Mouse (Mus musculus): ENCODE results near the gene Akap12. TPM values are rescaled to one million over a fixed set of nuclear protein-coding genes. Genes with fewer than 3 reads are reported as not detected.

Gene Akap12
- polyA plus RNA-seq, 1 experiment from 2014 or later, result 33.9 TPM

DNA sequence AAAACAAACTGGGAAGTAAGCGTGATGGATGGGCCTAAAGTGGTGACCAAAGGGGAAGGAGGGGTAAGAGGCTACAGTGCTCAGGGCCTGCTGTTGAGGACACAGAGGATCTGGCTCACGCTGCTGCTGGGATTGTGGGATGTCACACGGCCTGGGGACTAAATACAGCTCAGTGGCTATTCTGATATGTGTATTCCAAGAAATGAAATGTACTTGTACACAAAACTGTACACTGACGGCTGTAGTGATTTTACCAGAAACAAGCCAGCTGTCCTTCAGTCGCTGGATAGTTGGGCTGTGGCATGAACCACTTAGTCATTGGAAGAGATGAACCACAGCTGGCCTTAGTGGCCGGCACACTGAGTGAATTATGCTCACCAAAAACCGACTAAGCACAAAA lies 110.3 kb downstream of the Akap12 start:
- Histone ChIP-seq H3K4me2 (no peak overlapping the region), H3K36me3 (ENCODE audit: control insufficient read depth, insufficient read depth, low read length) (peaks cover 2% of the 10 kb centered on the region), H3K4me1 (ENCODE audit: control insufficient read depth, insufficient read depth, low read length) (peaks cover 9% of the 10 kb centered on the region; the same call in 1 of the 2 replicates), H3K4me3 (ENCODE audit: low read depth, low read length) (no peak overlapping the region), H3K27me3 (ENCODE audit: control insufficient read depth, insufficient read depth, low read length) (no peaks in the 10 kb centered on the region), H3K9me3 (replicated peaks; ENCODE audit: control insufficient read depth, low read length) (no peaks in the 10 kb centered on the region), H3K9ac (ENCODE audit: low read depth, low read length) (no peak overlapping the region), H3K27ac (ENCODE audit: low read depth, low read length) (no peak overlapping the region)
- no peak for ATAC-seq (replicated peaks; ENCODE audit: insufficient number of reproducible peaks, low FRiP score, low TSS enrichment)
- WGBS (ENCODE audit: insufficient replicate concordance), result 60% methylated on average over 7 of the region's 7 CpGs

DNA sequence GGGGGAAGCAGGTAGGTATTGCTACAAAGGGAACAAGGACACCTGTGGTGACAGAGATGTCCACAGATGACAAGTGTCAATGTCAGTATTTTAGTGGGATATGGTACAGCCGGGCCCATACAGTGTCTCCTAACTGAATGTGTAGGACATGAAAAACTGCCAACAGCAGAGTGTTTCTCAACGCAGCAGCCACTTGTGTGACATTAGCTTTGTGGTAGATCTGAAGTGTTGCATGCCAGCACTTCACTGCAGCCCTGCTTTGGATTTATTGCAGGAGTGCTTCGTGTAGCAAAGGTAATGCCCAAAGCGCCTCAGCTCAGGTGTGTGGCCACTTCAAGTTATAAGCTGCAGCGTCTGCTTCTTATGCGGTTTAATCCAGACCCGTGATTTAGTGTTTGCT lies 110.8 kb downstream of the Akap12 start:
- Histone ChIP-seq H3K4me1 (ENCODE audit: control insufficient read depth, insufficient read depth, low read length) (peaks cover 9% of the 10 kb centered on the region; the same call in 1 of the 2 replicates), H3K27ac (ENCODE audit: low read depth, low read length) (no peak overlapping the region), H3K9me3 (replicated peaks; ENCODE audit: control insufficient read depth, low read length) (no peaks in the 10 kb centered on the region), H3K4me3 (ENCODE audit: low read depth, low read length) (no peak overlapping the region), H3K4me2 (no peak overlapping the region), H3K9ac (ENCODE audit: low read depth, low read length) (no peak overlapping the region), H3K36me3 (ENCODE audit: control insufficient read depth, insufficient read depth, low read length) (peaks cover 2% of the 10 kb centered on the region; the same call in 1 of the 2 replicates), H3K27me3 (ENCODE audit: control insufficient read depth, insufficient read depth, low read length) (no peaks in the 10 kb centered on the region)
- no peak for ATAC-seq (replicated peaks; ENCODE audit: insufficient number of reproducible peaks, low FRiP score, low TSS enrichment)
- 80% methylated on average over 7 of the region's 7 CpGs for WGBS (ENCODE audit: insufficient replicate concordance)

- no peaks in the 10 kb centered on the region for H3K36me3 ChIP-seq (ENCODE audit: control insufficient read depth, insufficient read depth, low read length)
- ATAC-seq (replicated peaks; ENCODE audit: insufficient number of reproducible peaks, low FRiP score, low TSS enrichment), result no peak
- no peak overlapping the region for H3K27ac ChIP-seq (ENCODE audit: low read depth, low read length)
- 89% methylated on average over 5 of the region's 5 CpGs for WGBS (ENCODE audit: insufficient replicate concordance)
- no peak overlapping the region for H3K4me2 ChIP-seq
- no peaks in the 10 kb centered on the region for H3K9me3 ChIP-seq (replicated peaks; ENCODE audit: control insufficient read depth, low read length)
- H3K4me1 ChIP-seq (ENCODE audit: control insufficient read depth, insufficient read depth, low read length), result peaks cover 15% of the 10 kb centered on the region
- no peak overlapping the region for H3K9ac ChIP-seq (ENCODE audit: low read depth, low read length)
- no peaks in the 10 kb centered on the region for H3K27me3 ChIP-seq (ENCODE audit: control insufficient read depth, insufficient read depth, low read length)
- no peak overlapping the region for H3K4me3 ChIP-seq (ENCODE audit: low read depth, low read length)
These were observed 114.6 kb downstream of the Akap12 start for GRCm38 (mm10) chr10:4380748-4381147.

GRCm38 (mm10) chr10:4384244-4384643 lies 118.1 kb downstream of the Akap12 start:
- WGBS (ENCODE audit: insufficient replicate concordance), result 89% methylated on average over 7 of the region's 7 CpGs
- H3K9me3 ChIP-seq (replicated peaks; ENCODE audit: control insufficient read depth, low read length), result no peaks in the 10 kb centered on the region
- H3K4me2 ChIP-seq, result no peak overlapping the region

GRCm38 (mm10) chr10:4386609-4387591 lies 120.7 kb downstream of the Akap12 start:
- peak overlapping the region; percentile 99 for H3K27ac ChIP-seq (ENCODE audit: low read depth, low read length)
- H3K27me3 ChIP-seq (ENCODE audit: control insufficient read depth, insufficient read depth, low read length), result no peaks in the 10 kb centered on the region
- H3K36me3 ChIP-seq (ENCODE audit: control insufficient read depth, insufficient read depth, low read length), result no peaks in the 10 kb centered on the region
- no peaks in the 10 kb centered on the region for H3K9me3 ChIP-seq (replicated peaks; ENCODE audit: control insufficient read depth, low read length)
- peak overlapping the region; percentile 99 for H3K9ac ChIP-seq (ENCODE audit: low read depth, low read length)
- peak overlapping the region; percentile 91 for H3K4me2 ChIP-seq
- peak overlapping the region; percentile 95 for H3K4me3 ChIP-seq (ENCODE audit: low read depth, low read length)
- peaks cover 23% of the 10 kb centered on the region for H3K4me1 ChIP-seq (ENCODE audit: control insufficient read depth, insufficient read depth, low read length)
- peak; percentile 90 for ATAC-seq (replicated peaks; ENCODE audit: insufficient number of reproducible peaks, low FRiP score, low TSS enrichment)
- WGBS (ENCODE audit: insufficient replicate concordance), result under 1% methylated on average over 50 of the region's 133 CpGs

More at GRCm38 (mm10) chr10:4384244-4384643, 118.1 kb downstream of the Akap12 start:
- ATAC-seq (replicated peaks; ENCODE audit: insufficient number of reproducible peaks, low FRiP score, low TSS enrichment), result no peak
- no peak overlapping the region for H3K4me3 ChIP-seq (ENCODE audit: low read depth, low read length)
- no peaks in the 10 kb centered on the region for H3K36me3 ChIP-seq (ENCODE audit: control insufficient read depth, insufficient read depth, low read length)
- no peak overlapping the region for H3K27ac ChIP-seq (ENCODE audit: low read depth, low read length)
- H3K27me3 ChIP-seq (ENCODE audit: control insufficient read depth, insufficient read depth, low read length), result no peaks in the 10 kb centered on the region
- H3K4me1 ChIP-seq (ENCODE audit: control insufficient read depth, insufficient read depth, low read length), result peaks cover 10% of the 10 kb centered on the region
- H3K9ac ChIP-seq (ENCODE audit: low read depth, low read length), result no peak overlapping the region

- Histone ChIP-seq H3K4me3 (ENCODE audit: low read depth, low read length) (peak within 1 kb of the TSS; percentile 95), H3K4me1 (ENCODE audit: control insufficient read depth, insufficient read depth, low read length) (peaks cover 22% of the 10 kb centered on the region), H3K27ac (ENCODE audit: low read depth, low read length) (peak within 1 kb of the TSS; percentile 99), H3K36me3 (ENCODE audit: control insufficient read depth, insufficient read depth, low read length) (peaks cover under 1% of the 10 kb centered on the region; the same call in 1 of the 2 replicates), H3K9me3 (replicated peaks; ENCODE audit: control insufficient read depth, low read length) (no peaks in the 10 kb centered on the region), H3K27me3 (ENCODE audit: control insufficient read depth, insufficient read depth, low read length) (no peaks in the 10 kb centered on the region), H3K9ac (ENCODE audit: low read depth, low read length) (peak within 1 kb of the TSS; percentile 99), H3K4me2 (peak within 1 kb of the TSS; percentile 91)
- peak; percentile 11; the same call in 1 of the 2 replicates for ATAC-seq (replicated peaks; ENCODE audit: insufficient number of reproducible peaks, low FRiP score, low TSS enrichment)
- WGBS (ENCODE audit: insufficient replicate concordance), result under 1% methylated on average over 66 of the region's 87 CpGs
These were observed 121.7 kb downstream of the Akap12 start, which contains the start of gene Zbtb2 for GRCm38 (mm10) chr10:4387701-4388383. TSS of gene Zbtb2 (minus strand) at chr10:4388108.

DNA sequence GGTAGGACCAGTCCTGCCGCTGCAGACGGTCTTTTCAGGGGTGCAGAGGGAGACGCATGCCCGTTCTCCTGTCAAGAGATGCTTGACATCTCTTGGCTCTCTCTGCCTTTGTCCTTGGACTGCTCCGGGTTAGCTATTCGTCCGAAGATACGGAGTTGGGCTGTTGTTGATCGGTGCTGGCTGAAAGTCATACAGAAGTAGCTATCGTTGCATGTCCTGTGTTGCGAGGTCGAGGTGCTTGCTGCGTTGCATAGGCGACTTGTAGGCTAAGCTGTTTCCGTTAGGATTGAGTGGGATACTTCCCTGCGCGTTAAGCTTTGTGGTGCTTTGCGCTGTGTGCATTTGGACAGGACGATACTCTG lies 122.2 kb downstream of the Akap12 start:
- under 1% methylated on average over 19 of the region's 19 CpGs for WGBS (ENCODE audit: insufficient replicate concordance)
- H3K27ac ChIP-seq (ENCODE audit: low read depth, low read length), result peak overlapping the region; percentile 99
- H3K4me2 ChIP-seq, result peak overlapping the region; percentile 91
- H3K4me1 ChIP-seq (ENCODE audit: control insufficient read depth, insufficient read depth, low read length), result peaks cover 17% of the 10 kb centered on the region
- no peaks in the 10 kb centered on the region for H3K9me3 ChIP-seq (replicated peaks; ENCODE audit: control insufficient read depth, low read length)
- no peaks in the 10 kb centered on the region for H3K27me3 ChIP-seq (ENCODE audit: control insufficient read depth, insufficient read depth, low read length)
- ATAC-seq (replicated peaks; ENCODE audit: insufficient number of reproducible peaks, low FRiP score, low TSS enrichment), result no peak
- H3K4me3 ChIP-seq (ENCODE audit: low read depth, low read length), result peak overlapping the region; percentile 95
- peak overlapping the region; percentile 99 for H3K9ac ChIP-seq (ENCODE audit: low read depth, low read length)
- peaks cover 2% of the 10 kb centered on the region; the same call in 1 of the 2 replicates for H3K36me3 ChIP-seq (ENCODE audit: control insufficient read depth, insufficient read depth, low read length)

DNA sequence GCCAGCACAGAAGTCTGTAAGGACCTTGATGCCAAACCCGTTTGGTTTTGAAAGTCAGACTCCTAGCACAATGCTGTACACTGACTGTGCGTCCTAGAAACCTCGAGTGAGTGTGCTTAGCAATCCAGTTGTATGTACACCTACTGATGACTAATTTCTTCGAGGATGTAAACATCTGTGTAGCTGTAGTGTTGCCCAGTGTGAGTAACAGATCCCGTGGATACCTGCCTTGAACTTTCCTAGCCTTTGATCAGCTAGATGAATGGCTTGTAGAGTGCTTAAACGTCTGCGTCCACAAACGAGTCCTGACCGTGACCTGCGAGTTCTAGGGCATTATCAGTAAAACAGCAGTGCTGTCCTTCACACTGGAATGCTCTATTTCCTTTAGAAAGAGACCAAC lies 122.9 kb downstream of the Akap12 start:
- Histone ChIP-seq H3K4me3 (ENCODE audit: low read depth, low read length) (peak overlapping the region; percentile 95), H3K27ac (ENCODE audit: low read depth, low read length) (no peak overlapping the region), H3K4me2 (peak overlapping the region; percentile 91), H3K27me3 (ENCODE audit: control insufficient read depth, insufficient read depth, low read length) (no peaks in the 10 kb centered on the region), H3K36me3 (ENCODE audit: control insufficient read depth, insufficient read depth, low read length) (peaks cover 2% of the 10 kb centered on the region; the same call in 1 of the 2 replicates), H3K4me1 (ENCODE audit: control insufficient read depth, insufficient read depth, low read length) (peaks cover 17% of the 10 kb centered on the region), H3K9ac (ENCODE audit: low read depth, low read length) (peak overlapping the region; percentile 99), H3K9me3 (replicated peaks; ENCODE audit: control insufficient read depth, low read length) (no peaks in the 10 kb centered on the region)
- ATAC-seq (replicated peaks; ENCODE audit: insufficient number of reproducible peaks, low FRiP score, low TSS enrichment), result no peak
- WGBS (ENCODE audit: insufficient replicate concordance), result 12% methylated on average over 10 of the region's 10 CpGs

Measured in heart, embryonic 11.5 days (tissue).